Mouse (Mus musculus): ENCODE results near the gene Pam.

DNA sequence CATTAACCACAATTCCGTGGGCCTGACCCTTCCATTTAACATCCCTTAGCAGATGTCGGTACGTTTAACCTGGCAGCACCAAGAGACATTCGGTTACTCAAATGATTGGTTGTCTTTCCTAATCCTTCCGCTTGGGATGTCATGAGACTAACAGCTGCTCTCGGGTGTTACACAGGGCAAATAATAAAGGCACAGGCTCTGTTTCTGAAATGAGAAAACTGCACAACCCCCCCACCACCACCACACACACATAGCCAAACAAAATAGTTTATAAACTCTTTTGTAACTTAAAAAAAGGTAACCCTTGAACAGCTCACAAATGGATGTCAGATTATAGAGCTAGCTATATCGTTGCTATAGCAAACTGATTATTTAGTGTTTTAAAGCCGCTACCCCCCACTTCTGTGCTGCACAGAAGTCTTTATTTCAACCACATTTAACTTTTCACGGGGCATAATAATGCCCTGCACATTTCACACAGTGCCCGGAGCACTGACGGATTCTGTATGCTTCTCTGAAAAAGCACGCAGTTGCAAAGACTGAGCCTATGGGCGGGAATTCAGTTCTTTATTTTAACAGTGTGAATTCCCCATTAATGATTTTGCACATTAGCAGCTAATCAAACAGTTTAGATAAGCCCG lies 246.7 kb downstream of the Pam start:
- TF ChIP-seq CTCF (IDR thresholded peaks at IDR 0.05; ENCODE audit: borderline replicate concordance, insufficient read depth, low read length) (no peak), POLR2A (IDR thresholded peaks at IDR 0.05; ENCODE audit: low read depth, low read length) (no peak)

All from embryonic fibroblast, embryonic 13.5 days (primary cell).